Mouse (Mus musculus) hindbrain, embryonic 10.5 days (tissue): ENCODE results near the gene Pcp2. TPM values are rescaled to one million over a fixed set of nuclear protein-coding genes. Genes with fewer than 3 reads are reported as not detected.
"Not testable (repeated sequence)": the region's sequence is repeated elsewhere in the genome, so short reads cannot be mapped to it uniquely, and the experiment has no call there.

Source experiments
- DNase-seq: peaks from one replicate; pipeline ENCODE4 v3.0.0-alpha.2; 2017; ENCODE audit warnings: low spot score
- H3K27ac ChIP-seq: fragments of 300-500 bp; sonication (generic); 2 replicates; pipeline ENCODE4 v1.5.1; 2016; ENCODE audit warnings: mild to moderate bottlenecking, moderate library complexity
- H3K27me3 ChIP-seq: fragments of 300-500 bp; sonication (generic); 2 replicates; pipeline ENCODE4 v1.6.1; 2016; ENCODE audit warnings: mild to moderate bottlenecking; ENCODE audit not compliant: poor library complexity, insufficient read depth, severe bottlenecking
- H3K36me3 ChIP-seq: fragments of 300-500 bp; sonication (generic); 2 replicates; pipeline ENCODE4 v1.6.1; 2016; ENCODE audit warnings: mild to moderate bottlenecking, moderate library complexity
- H3K4me1 ChIP-seq: fragments of 300-500 bp; sonication (generic); replicated peaks from 2 replicates; pipeline ENCODE4 v1.6.1; 2016; ENCODE audit warnings: mild to moderate bottlenecking
- H3K4me3 ChIP-seq: fragments of 300-500 bp; sonication (generic); 2 replicates; pipeline ENCODE4 v1.5.1; 2016; ENCODE audit warnings: mild to moderate bottlenecking, moderate library complexity
- H3K9me3 ChIP-seq: fragments of 300-500 bp; sonication (generic); 2 replicates; pipeline ENCODE4 v1.6.1; 2016; ENCODE audit warnings: mild to moderate bottlenecking, moderate library complexity
- WGBS: fragments of 180-500 bp; shearing (Covaris S2); methylation state at CpG from one replicate; pipeline ENCODE4 v1.1.7; 2016; 5-methylcytosine and 5-hydroxymethylcytosine counted together
- polyA plus RNA-seq: library from polyadenylated mRNA; unstranded; fragments of >200 nt; fragmentation: Nextera tagmentation; extraction: Ambion mirVana; gene quantifications from 2 replicates; pipeline ENCODE4 v1.2.1, GENCODE M21; 2016

Gene Pcp2
- polyA plus RNA-seq, 1 experiment from 2014 or later: not detected

- WGBS: 94% methylated on average over 16 of the region's 16 CpGs
- Histone ChIP-seq H3K27ac (no peak overlapping the region), H3K36me3 (peaks cover 100% of the 10 kb centered on the region), H3K4me1 (no peaks in the 10 kb centered on the region; the same call in 1 of the 2 replicates), H3K9me3 (no peaks in the 10 kb centered on the region), H3K4me3 (no peak overlapping the region), H3K27me3 (no peaks in the 10 kb centered on the region)
- no peak for DNase-seq
Measured at GRCm38 (mm10) chr8:3606593-3606992, 18.8 kb downstream of the Pcp2 start.

- Histone ChIP-seq H3K27ac (no peak overlapping the region), H3K4me3 (no peak overlapping the region), H3K36me3 (peaks cover 95% of the 10 kb centered on the region), H3K9me3 (no peaks in the 10 kb centered on the region), H3K4me1 (no peaks in the 10 kb centered on the region), H3K27me3 (no peaks in the 10 kb centered on the region)
- DNase-seq: no peak
- 80% methylated on average over 13 of the region's 13 CpGs for WGBS
Measured at GRCm38 (mm10) chr8:3603439-3603838, 21.9 kb downstream of the Pcp2 start.

- no peak for DNase-seq
- Histone ChIP-seq H3K27me3 (no peaks in the 10 kb centered on the region), H3K4me1 (no peaks in the 10 kb centered on the region), H3K9me3 (no peaks in the 10 kb centered on the region), H3K36me3 (peaks cover 74% of the 10 kb centered on the region), H3K27ac (no peak overlapping the region), H3K4me3 (no peak overlapping the region)
- 94% methylated on average over 6 of the region's 6 CpGs for WGBS
Measured at GRCm38 (mm10) chr8:3600401-3600800, 24.9 kb downstream of the Pcp2 start.

- Histone ChIP-seq H3K4me3 (no peak overlapping the region), H3K27ac (no peak overlapping the region), H3K27me3 (no peaks in the 10 kb centered on the region), H3K36me3 (peaks cover 62% of the 10 kb centered on the region), H3K9me3 (no peaks in the 10 kb centered on the region), H3K4me1 (no peaks in the 10 kb centered on the region)
- no peak for DNase-seq
- 68% methylated on average over 1 of the region's 1 CpGs for WGBS
Measured at GRCm38 (mm10) chr8:3599219-3599618, 26.1 kb downstream of the Pcp2 start.

GRCm38 (mm10) chr8:3598054-3598453 is 27.3 kb downstream of the Pcp2 start:
- Histone ChIP-seq H3K4me1 (no peaks in the 10 kb centered on the region), H3K27ac (no peak overlapping the region), H3K4me3 (no peak overlapping the region), H3K36me3 (peaks cover 50% of the 10 kb centered on the region), H3K27me3 (no peaks in the 10 kb centered on the region), H3K9me3 (no peaks in the 10 kb centered on the region)
- 86% methylated on average over 3 of the region's 3 CpGs for WGBS
- DNase-seq: no peak

GRCm38 (mm10) chr8:3594466-3594865 is 30.9 kb downstream of the Pcp2 start:
- Histone ChIP-seq H3K4me3 (no peak overlapping the region), H3K27ac (no peak overlapping the region), H3K36me3 (peaks cover 19% of the 10 kb centered on the region), H3K27me3 (no peaks in the 10 kb centered on the region), H3K9me3 (no peaks in the 10 kb centered on the region), H3K4me1 (no peaks in the 10 kb centered on the region)
- DNase-seq: no peak
- 90% methylated on average over 2 of the region's 2 CpGs for WGBS

GRCm38 (mm10) chr8:3593470-3593869 is 31.9 kb downstream of the Pcp2 start:
- H3K9me3 ChIP-seq: no peaks in the 10 kb centered on the region
- 86% methylated on average over 3 of the region's 3 CpGs for WGBS
- H3K36me3 ChIP-seq: peaks cover 9% of the 10 kb centered on the region
- peaks cover 7% of the 10 kb centered on the region for H3K4me1 ChIP-seq
- no peaks in the 10 kb centered on the region for H3K27me3 ChIP-seq
- H3K4me3 ChIP-seq: no peak overlapping the region
- DNase-seq: no peak
- H3K27ac ChIP-seq: no peak overlapping the region

GRCm38 (mm10) chr8:3588258-3588633 is 37.1 kb downstream of the Pcp2 start:
- peaks cover 14% of the 10 kb centered on the region for H3K4me1 ChIP-seq
- peak overlapping the region; percentile 88 for H3K27ac ChIP-seq
- no peaks in the 10 kb centered on the region for H3K36me3 ChIP-seq
- peak overlapping the region; percentile 70 for H3K4me3 ChIP-seq
- peaks cover 16% of the 10 kb centered on the region for H3K27me3 ChIP-seq
- H3K9me3 ChIP-seq: no peaks in the 10 kb centered on the region
- DNase-seq: peak; percentile 42
- WGBS: 2% methylated on average over 11 of the region's 11 CpGs

- H3K36me3 ChIP-seq: no peaks in the 10 kb centered on the region
- peak overlapping the region; percentile 70 for H3K4me3 ChIP-seq
- WGBS: under 1% methylated on average over 77 of the region's 77 CpGs
- no peaks in the 10 kb centered on the region for H3K9me3 ChIP-seq
- peak overlapping the region; percentile 88 for H3K27ac ChIP-seq
- peak; percentile 72 for DNase-seq
- peaks cover 14% of the 10 kb centered on the region for H3K4me1 ChIP-seq
- peaks cover 16% of the 10 kb centered on the region for H3K27me3 ChIP-seq
Measured at GRCm38 (mm10) chr8:3587391-3588257, 37.7 kb downstream of the Pcp2 start.

GRCm38 (mm10) chr8:3586993-3587390 is 38.4 kb downstream of the Pcp2 start, which contains the start of gene Camsap3:
Gene Camsap3 (plus strand): TSS chr8:3587293.
- 4% methylated on average over 7 of the region's 7 CpGs for WGBS
- no peak for DNase-seq
- H3K36me3 ChIP-seq: no peaks in the 10 kb centered on the region
- peaks cover 16% of the 10 kb centered on the region for H3K27me3 ChIP-seq
- H3K4me3 ChIP-seq: peak within 1 kb of the TSS; percentile 70
- peak within 1 kb of the TSS; percentile 88 for H3K27ac ChIP-seq
- peaks cover 14% of the 10 kb centered on the region for H3K4me1 ChIP-seq
- no peaks in the 10 kb centered on the region for H3K9me3 ChIP-seq

GRCm38 (mm10) chr8:3586452-3586851 is 38.9 kb downstream of the Pcp2 start:
- Histone ChIP-seq H3K36me3 (no peaks in the 10 kb centered on the region), H3K9me3 (no peaks in the 10 kb centered on the region), H3K4me3 (no peak overlapping the region), H3K27ac (no peak overlapping the region), H3K27me3 (peaks cover 16% of the 10 kb centered on the region), H3K4me1 (peaks cover 14% of the 10 kb centered on the region)
- no peak for DNase-seq
- WGBS: 91% methylated on average over 2 of the region's 2 CpGs

- 92% methylated on average over 3 of the region's 3 CpGs for WGBS
Measured at GRCm38 (mm10) chr8:3581961-3582360, 43.4 kb downstream of the Pcp2 start.

More at GRCm38 (mm10) chr8:3581961-3582360, 43.4 kb downstream of the Pcp2 start:
- not testable (repeated sequence) for H3K4me1 ChIP-seq, H3K4me3 ChIP-seq, H3K9me3 ChIP-seq, H3K36me3 ChIP-seq, DNase-seq, H3K27ac ChIP-seq, H3K27me3 ChIP-seq
